Mouse (Mus musculus): ENCODE results near the gene Cdkn1c. TPM values are rescaled to one million over a fixed set of nuclear protein-coding genes. Genes with fewer than 3 reads are reported as not detected.

Cdkn1c gene
- polyA plus RNA-seq (2015; fragmentation: Nextera tagmentation; extraction: Ambion mirVana), result 285 and 286 TPM in 2 replicates

GRCm38 (mm10) chr7:143460874-143461273 lies at the start of gene Cdkn1c:
TSS of gene Cdkn1c (minus strand) at chr7:143461050.
- Histone ChIP-seq H3K27me3 (ENCODE audit: control insufficient read depth, insufficient read depth, low read length) (no peaks in the 10 kb centered on the region), H3K9ac (ENCODE audit: low read length) (peak within 1 kb of the TSS; percentile 81), H3K4me3 (ENCODE audit: low read length) (peak within 1 kb of the TSS; percentile 68), H3K9me3 (replicated peaks; ENCODE audit: control insufficient read depth, low read length) (peaks cover 16% of the 10 kb centered on the region), H3K27ac (ENCODE audit: low read length) (peak within 1 kb of the TSS; percentile 64), H3K4me1 (ENCODE audit: control insufficient read depth, insufficient read depth, low read length) (peaks cover 22% of the 10 kb centered on the region), H3K36me3 (ENCODE audit: control insufficient read depth, insufficient read depth) (no peaks in the 10 kb centered on the region), H3K4me2 (ENCODE audit: low read depth, low read length) (peak within 1 kb of the TSS; percentile 80)
- ATAC-seq (replicated peaks; ENCODE audit: extremely low read depth, insufficient read depth, low FRiP score), result peak; percentile 86
- 21% methylated on average over 25 of the region's 48 CpGs for WGBS

DNA sequence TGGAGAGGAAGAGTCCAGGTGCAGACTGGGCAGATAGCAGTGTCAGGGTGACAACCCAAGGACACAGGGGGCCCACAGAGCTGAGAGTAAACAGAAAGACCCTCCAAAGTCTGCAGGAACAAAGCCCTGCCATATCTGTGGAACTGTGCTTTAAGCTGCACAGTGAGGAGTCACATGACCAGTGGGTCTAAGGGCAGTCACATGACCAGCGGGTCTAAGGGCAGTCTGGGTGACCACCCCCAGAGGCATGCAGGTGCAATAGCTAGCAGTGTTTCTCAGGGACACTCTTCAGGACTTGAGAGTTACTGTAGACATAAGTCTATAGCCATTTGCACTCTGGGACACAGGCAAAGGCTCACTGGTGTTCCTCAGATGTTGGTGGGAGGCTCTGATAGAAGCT lies 48.7 kb upstream of the Cdkn1c start:
- Histone ChIP-seq H3K9ac (ENCODE audit: low read length) (no peak overlapping the region), H3K27ac (ENCODE audit: low read length) (no peak overlapping the region), H3K4me1 (ENCODE audit: control insufficient read depth, insufficient read depth, low read length) (no peaks in the 10 kb centered on the region), H3K27me3 (ENCODE audit: control insufficient read depth, insufficient read depth, low read length) (0 out of 2 replicates have a peak, but pooled peaks cover 1% of the 10 kb centered on the region), H3K36me3 (ENCODE audit: control insufficient read depth, insufficient read depth) (peaks cover 15% of the 10 kb centered on the region), H3K4me3 (ENCODE audit: low read length) (no peak overlapping the region), H3K9me3 (replicated peaks; ENCODE audit: control insufficient read depth, low read length) (0 out of 2 replicates have a peak, but pooled peaks cover 3% of the 10 kb centered on the region), H3K4me2 (ENCODE audit: low read depth, low read length) (no peak overlapping the region)
- ATAC-seq (replicated peaks; ENCODE audit: extremely low read depth, insufficient read depth, low FRiP score), result no peak; the same call in 1 of the 2 replicates
- WGBS, result 72% methylated on average over 1 of the region's 1 CpGs

- 25% methylated on average over 7 of the region's 7 CpGs for WGBS
- Histone ChIP-seq H3K4me3 (ENCODE audit: low read length) (no peak overlapping the region), H3K27me3 (ENCODE audit: control insufficient read depth, insufficient read depth, low read length) (peaks cover 19% of the 10 kb centered on the region), H3K9ac (ENCODE audit: low read length) (no peak overlapping the region), H3K27ac (ENCODE audit: low read length) (no peak overlapping the region), H3K9me3 (replicated peaks; ENCODE audit: control insufficient read depth, low read length) (0 out of 2 replicates have a peak, but pooled peaks cover 3% of the 10 kb centered on the region), H3K4me1 (ENCODE audit: control insufficient read depth, insufficient read depth, low read length) (peaks cover 9% of the 10 kb centered on the region; the same call in 1 of the 2 replicates), H3K4me2 (ENCODE audit: low read depth, low read length) (no peak overlapping the region), H3K36me3 (ENCODE audit: control insufficient read depth, insufficient read depth) (no peaks in the 10 kb centered on the region)
- no peak for ATAC-seq (replicated peaks; ENCODE audit: extremely low read depth, insufficient read depth, low FRiP score)
Observed at GRCm38 (mm10) chr7:143506675-143507074, 45.8 kb upstream of the Cdkn1c start.

- H3K4me2 ChIP-seq (ENCODE audit: low read depth, low read length), result no peak overlapping the region
- H3K9ac ChIP-seq (ENCODE audit: low read length), result no peak overlapping the region
- peaks cover 11% of the 10 kb centered on the region; the same call in 1 of the 2 replicates for H3K4me1 ChIP-seq (ENCODE audit: control insufficient read depth, insufficient read depth, low read length)
- no peak overlapping the region for H3K4me3 ChIP-seq (ENCODE audit: low read length)
- H3K27ac ChIP-seq (ENCODE audit: low read length), result no peak overlapping the region
- ATAC-seq (replicated peaks; ENCODE audit: extremely low read depth, insufficient read depth, low FRiP score), result no peak
- WGBS, result 66% methylated on average over 7 of the region's 7 CpGs
- H3K36me3 ChIP-seq (ENCODE audit: control insufficient read depth, insufficient read depth), result no peaks in the 10 kb centered on the region
- H3K27me3 ChIP-seq (ENCODE audit: control insufficient read depth, insufficient read depth, low read length), result peaks cover 19% of the 10 kb centered on the region
- H3K9me3 ChIP-seq (replicated peaks; ENCODE audit: control insufficient read depth, low read length), result 0 out of 2 replicates have a peak, but pooled peaks cover 3% of the 10 kb centered on the region
Observed at GRCm38 (mm10) chr7:143506271-143506670, 45.4 kb upstream of the Cdkn1c start.

DNA sequence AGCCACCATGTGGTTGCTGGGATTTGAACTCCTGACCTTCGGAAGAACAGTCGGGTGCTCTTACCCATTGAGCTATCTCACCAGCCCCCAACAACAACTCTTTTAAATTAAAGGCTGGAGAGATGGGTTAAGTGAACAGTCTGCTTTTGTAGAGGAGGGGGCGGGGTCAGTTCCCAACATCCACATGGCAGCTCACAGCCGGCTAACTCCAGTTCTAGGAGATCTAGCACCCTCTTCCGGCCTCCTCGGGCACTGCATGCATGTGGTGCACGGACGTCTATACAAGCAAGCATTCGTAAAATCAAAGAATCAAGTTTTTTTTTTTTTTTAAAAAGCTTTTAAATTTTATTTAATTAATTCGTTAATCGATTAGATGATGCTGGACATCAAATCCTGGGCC lies 45.0 kb upstream of the Cdkn1c start:
- 0 out of 2 replicates have a peak, but pooled peaks cover 3% of the 10 kb centered on the region for H3K9me3 ChIP-seq (replicated peaks; ENCODE audit: control insufficient read depth, low read length)

DNA sequence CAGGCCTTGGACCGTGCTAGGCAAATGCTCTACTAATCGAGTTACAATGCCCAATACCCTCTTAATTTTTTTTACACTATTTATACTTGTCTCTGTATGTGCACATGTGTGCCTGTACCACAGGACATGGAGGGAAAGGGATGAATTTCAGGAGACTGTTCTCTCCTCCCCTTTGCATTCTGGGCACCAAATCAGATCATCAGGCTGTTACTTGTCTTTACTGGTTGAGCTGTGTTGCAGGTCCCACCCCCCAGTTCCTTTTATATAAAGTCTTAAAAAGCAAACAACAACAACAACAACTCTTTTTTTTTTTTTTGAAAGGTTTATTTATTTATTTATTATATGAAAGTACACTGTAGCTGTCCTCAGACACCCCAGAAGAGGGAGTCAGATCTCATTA lies 44.6 kb upstream of the Cdkn1c start:
- Histone ChIP-seq H3K36me3 (ENCODE audit: control insufficient read depth, insufficient read depth) (no peaks in the 10 kb centered on the region), H3K9ac (ENCODE audit: low read length) (no peak overlapping the region), H3K27me3 (ENCODE audit: control insufficient read depth, insufficient read depth, low read length) (peaks cover 25% of the 10 kb centered on the region), H3K4me2 (ENCODE audit: low read depth, low read length) (no peak overlapping the region), H3K9me3 (replicated peaks; ENCODE audit: control insufficient read depth, low read length) (0 out of 2 replicates have a peak, but pooled peaks cover 3% of the 10 kb centered on the region), H3K4me3 (ENCODE audit: low read length) (no peak overlapping the region), H3K27ac (ENCODE audit: low read length) (no peak overlapping the region), H3K4me1 (ENCODE audit: control insufficient read depth, insufficient read depth, low read length) (peaks cover 11% of the 10 kb centered on the region; the same call in 1 of the 2 replicates)
- ATAC-seq (replicated peaks; ENCODE audit: extremely low read depth, insufficient read depth, low FRiP score), result no peak
- 74% methylated on average over 2 of the region's 2 CpGs for WGBS

More for the DNA sequence above, 45.0 kb upstream of the Cdkn1c start:
- peaks cover 21% of the 10 kb centered on the region for H3K27me3 ChIP-seq (ENCODE audit: control insufficient read depth, insufficient read depth, low read length)
- H3K4me3 ChIP-seq (ENCODE audit: low read length), result no peak overlapping the region
- no peak overlapping the region for H3K4me2 ChIP-seq (ENCODE audit: low read depth, low read length)
- no peak overlapping the region for H3K9ac ChIP-seq (ENCODE audit: low read length)
- no peaks in the 10 kb centered on the region for H3K36me3 ChIP-seq (ENCODE audit: control insufficient read depth, insufficient read depth)
- H3K27ac ChIP-seq (ENCODE audit: low read length), result no peak overlapping the region
- H3K4me1 ChIP-seq (ENCODE audit: control insufficient read depth, insufficient read depth, low read length), result peaks cover 11% of the 10 kb centered on the region; the same call in 1 of the 2 replicates
- ATAC-seq (replicated peaks; ENCODE audit: extremely low read depth, insufficient read depth, low FRiP score), result no peak
- WGBS, result 21% methylated on average over 11 of the region's 11 CpGs

GRCm38 (mm10) chr7:143503926-143504325 lies 43.1 kb upstream of the Cdkn1c start:
- 85% methylated on average over 6 of the region's 6 CpGs for WGBS
- 0 out of 2 replicates have a peak, but pooled peaks cover 3% of the 10 kb centered on the region for H3K9me3 ChIP-seq (replicated peaks; ENCODE audit: control insufficient read depth, low read length)
- H3K27me3 ChIP-seq (ENCODE audit: control insufficient read depth, insufficient read depth, low read length), result peaks cover 33% of the 10 kb centered on the region

DNA sequence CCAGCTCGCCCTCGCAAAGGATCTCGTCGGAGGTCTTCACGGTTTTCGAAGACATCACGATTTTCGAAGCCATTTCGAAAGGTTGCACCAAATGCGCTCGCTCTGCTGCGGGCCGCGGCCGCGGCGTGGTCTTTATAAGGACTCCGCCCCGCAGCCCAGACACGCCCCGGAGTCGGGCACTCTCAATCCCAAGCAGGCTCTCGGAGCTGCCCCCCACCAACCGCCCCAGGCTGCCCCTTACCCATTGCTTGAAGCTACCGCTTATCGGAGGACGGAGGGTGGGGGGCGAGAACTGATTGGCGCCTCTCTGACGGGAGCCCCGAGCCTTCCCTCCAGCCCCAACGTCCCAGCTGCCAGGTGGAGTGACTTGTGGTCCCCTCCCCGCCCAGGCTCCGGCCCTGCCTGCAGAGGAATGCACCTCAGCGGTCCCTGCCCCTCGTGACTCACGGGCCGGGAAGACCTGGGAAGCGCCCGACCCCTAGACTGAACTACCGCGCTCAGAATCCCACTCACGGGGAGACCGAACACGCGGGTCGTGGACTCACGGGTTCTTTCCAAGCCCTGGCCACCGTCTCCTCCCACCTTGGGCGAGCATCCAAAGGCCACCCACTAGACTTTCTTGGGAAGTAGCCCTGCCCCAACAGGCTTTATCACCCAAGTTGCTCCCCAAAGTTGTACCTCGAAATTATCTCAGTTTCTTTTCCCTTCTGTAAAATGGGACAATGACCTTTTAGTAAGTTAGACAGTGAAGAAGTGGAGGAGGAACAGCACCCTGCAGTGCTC lies 41.8 kb upstream of the Cdkn1c start, which contains the start of gene Phlda2:
Gene Phlda2, minus strand, starts transcription at position 733 of the 783 bp plus-strand sequence.
- Histone ChIP-seq H3K36me3 (ENCODE audit: control insufficient read depth, insufficient read depth) (no peaks in the 10 kb centered on the region), H3K9me3 (replicated peaks; ENCODE audit: control insufficient read depth, low read length) (0 out of 2 replicates have a peak, but pooled peaks cover 3% of the 10 kb centered on the region), H3K27ac (ENCODE audit: low read length) (no peak within 1 kb of the TSS), H3K4me1 (ENCODE audit: control insufficient read depth, insufficient read depth, low read length) (peaks cover 11% of the 10 kb centered on the region; the same call in 1 of the 2 replicates), H3K9ac (ENCODE audit: low read length) (peak within 1 kb of the TSS; percentile 23), H3K4me3 (ENCODE audit: low read length) (peak within 1 kb of the TSS; percentile 53), H3K4me2 (ENCODE audit: low read depth, low read length) (peak within 1 kb of the TSS; percentile 78), H3K27me3 (ENCODE audit: control insufficient read depth, insufficient read depth, low read length) (peaks cover 34% of the 10 kb centered on the region)
- WGBS, result 2% methylated on average over 51 of the region's 51 CpGs
- no peak for ATAC-seq (replicated peaks; ENCODE audit: extremely low read depth, insufficient read depth, low FRiP score)

More at GRCm38 (mm10) chr7:143503926-143504325, 43.1 kb upstream of the Cdkn1c start:
- Histone ChIP-seq H3K9ac (ENCODE audit: low read length) (no peak overlapping the region), H3K4me3 (ENCODE audit: low read length) (no peak overlapping the region), H3K27ac (ENCODE audit: low read length) (no peak overlapping the region), H3K4me1 (ENCODE audit: control insufficient read depth, insufficient read depth, low read length) (peaks cover 11% of the 10 kb centered on the region; the same call in 1 of the 2 replicates), H3K4me2 (ENCODE audit: low read depth, low read length) (no peak overlapping the region), H3K36me3 (ENCODE audit: control insufficient read depth, insufficient read depth) (no peaks in the 10 kb centered on the region)
- ATAC-seq (replicated peaks; ENCODE audit: extremely low read depth, insufficient read depth, low FRiP score), result no peak

All from heart, embryonic 16.5 days (tissue).